Mouse (Mus musculus) brain, embryonic 14.5 days (tissue): Measurements from ENCODE around the gene Lamp5. TPM values are rescaled to one million over a fixed set of nuclear protein-coding genes. Genes with fewer than 3 reads are reported as not detected.
A peak's percentile ranks its signal among the peaks of the same experiment; 100 is the strongest.

Experiments
- DNase-seq: peaks from one replicate; pipeline ENCODE4 v3.0.0-alpha.2; 2011; ENCODE audit warnings: low read depth
- CTCF ChIP-seq: fragments of 200-500 bp; IDR thresholded peaks from 2 replicates; pipeline ENCODE4 v1.5.1; 2012; ENCODE audit warnings: inconsistent platforms, mild to moderate bottlenecking, moderate library complexity, borderline replicate concordance; ENCODE audit not compliant: insufficient read depth, insufficient read length; ENCODE audit errors: extremely low read depth
- POLR2A ChIP-seq: fragments of 200-500 bp; IDR thresholded peaks from 2 replicates; pipeline ENCODE4 v1.6.1; 2012; ENCODE audit warnings: mild to moderate bottlenecking, inconsistent platforms, borderline replicate concordance; ENCODE audit not compliant: poor library complexity, insufficient read depth, insufficient read length, severe bottlenecking; ENCODE audit errors: extremely low read depth
- polyA plus RNA-seq: library from polyadenylated mRNA; depleted of rRNA; stranded (reverse); fragments of >200 nt; gene quantifications from 2 replicates; pipeline ENCODE4 v1.2.3, GENCODE M21; 2012; rRNA removed

The Lamp5 gene
- polyA plus RNA-seq: 29.8 and 102 TPM in 2 replicates

- DNase-seq: peak; percentile 55
Observed at GRCm38 (mm10) chr2:136051688-136052289, at the start of gene Lamp5. Gene Lamp5 (plus strand): TSS chr2:136052239.

GRCm38 (mm10) chr2:136003836-136004235 is 48.2 kb upstream of the Lamp5 start:
- TF ChIP-seq CTCF (no peak), POLR2A (no peak)

More at GRCm38 (mm10) chr2:136051688-136052289, at the start of gene Lamp5:
- TF ChIP-seq POLR2A (no peak), CTCF (no peak)

GRCm38 (mm10) chr2:136006280-136006679 is 45.8 kb upstream of the Lamp5 start:
- no peak for TF ChIP-seq POLR2A
- TF ChIP-seq CTCF: no peak

More at GRCm38 (mm10) chr2:136003836-136004235, 48.2 kb upstream of the Lamp5 start:
- no peak for DNase-seq

GRCm38 (mm10) chr2:136012759-136013158 is 39.3 kb upstream of the Lamp5 start:
- no peak for DNase-seq
- TF ChIP-seq CTCF: no peak
- TF ChIP-seq POLR2A: no peak

More at GRCm38 (mm10) chr2:136006280-136006679, 45.8 kb upstream of the Lamp5 start:
- DNase-seq: no peak

DNA sequence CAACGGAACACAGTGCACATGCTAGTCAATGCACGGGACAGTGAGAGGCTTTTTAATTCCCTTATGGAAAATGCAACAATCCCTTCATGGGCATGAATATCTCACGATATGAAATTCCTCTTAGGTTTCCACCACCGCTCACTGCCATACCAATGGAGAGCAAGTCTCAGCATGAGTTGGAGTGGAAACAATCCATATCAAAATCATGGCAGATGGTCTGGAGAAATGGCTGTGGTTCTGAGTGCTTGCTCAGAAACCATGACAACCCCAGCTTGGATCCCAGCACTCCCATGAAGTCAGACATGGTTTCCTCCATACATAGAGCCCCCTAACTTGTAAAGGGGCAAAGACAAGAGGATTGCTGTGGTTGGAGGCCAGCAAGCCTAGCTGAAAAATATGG is 3.6 kb upstream of the Lamp5 start:
- no peak for DNase-seq
- TF ChIP-seq CTCF: no peak
- TF ChIP-seq POLR2A: no peak

- peak; percentile 71 for DNase-seq
- TF ChIP-seq POLR2A (no peak), CTCF (no peak)
Observed at GRCm38 (mm10) chr2:136050793-136051615, 1.0 kb upstream of the Lamp5 start.

DNA sequence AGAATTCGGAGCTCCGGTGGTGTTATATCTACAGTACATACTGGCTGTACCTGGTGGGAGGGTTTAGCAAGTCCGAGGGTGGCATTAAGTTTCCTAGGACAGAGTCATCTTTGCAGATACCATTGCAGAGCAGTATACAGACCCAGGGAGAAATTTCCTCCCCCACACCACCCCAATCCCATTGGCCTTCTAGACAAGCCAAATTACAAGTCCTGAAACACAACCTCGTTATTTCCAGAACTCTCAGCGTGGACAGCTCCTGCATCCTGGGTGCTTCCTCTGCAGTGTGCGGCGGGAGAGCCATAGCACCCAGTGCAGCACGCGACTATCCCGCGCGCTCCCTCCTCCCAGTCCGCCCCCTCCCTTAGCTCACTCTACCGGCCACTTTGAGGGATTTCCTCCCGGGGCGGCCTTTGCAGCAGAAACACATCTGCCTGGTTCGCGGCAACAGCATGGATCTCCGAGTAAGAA is 5.9 kb downstream of the Lamp5 start:
- peak; percentile 49 for DNase-seq
- TF ChIP-seq CTCF (no peak), POLR2A (no peak)

DNA sequence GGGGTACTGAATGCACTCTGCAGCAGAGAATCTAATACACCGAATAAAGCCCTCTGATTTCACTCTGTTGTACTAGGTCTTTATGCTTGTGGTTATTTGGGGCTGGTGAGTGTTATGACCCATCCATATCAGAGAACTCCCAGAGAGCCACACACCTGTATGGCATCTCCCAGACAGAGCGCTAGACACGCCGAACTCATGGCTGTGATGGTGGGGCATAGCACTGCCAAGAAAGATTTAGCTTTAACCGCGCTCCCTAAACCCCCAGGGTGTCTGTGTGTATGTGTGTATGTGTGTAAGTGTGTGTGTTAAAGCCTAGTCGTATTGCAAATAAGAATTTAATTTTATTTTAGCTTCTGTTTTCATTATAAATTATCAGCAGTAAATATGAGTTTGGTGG is 6.4 kb downstream of the Lamp5 start:
- no peak for TF ChIP-seq POLR2A
- no peak for TF ChIP-seq CTCF
- DNase-seq: peak; percentile 34

GRCm38 (mm10) chr2:136059029-136059669 is 7.1 kb downstream of the Lamp5 start:
- DNase-seq: peak; percentile 38
- TF ChIP-seq POLR2A (no peak), CTCF (no peak)

GRCm38 (mm10) chr2:136064356-136064755 is 12.3 kb downstream of the Lamp5 start:
- no peak for TF ChIP-seq CTCF
- TF ChIP-seq POLR2A: no peak
- DNase-seq: peak; percentile 64

DNA sequence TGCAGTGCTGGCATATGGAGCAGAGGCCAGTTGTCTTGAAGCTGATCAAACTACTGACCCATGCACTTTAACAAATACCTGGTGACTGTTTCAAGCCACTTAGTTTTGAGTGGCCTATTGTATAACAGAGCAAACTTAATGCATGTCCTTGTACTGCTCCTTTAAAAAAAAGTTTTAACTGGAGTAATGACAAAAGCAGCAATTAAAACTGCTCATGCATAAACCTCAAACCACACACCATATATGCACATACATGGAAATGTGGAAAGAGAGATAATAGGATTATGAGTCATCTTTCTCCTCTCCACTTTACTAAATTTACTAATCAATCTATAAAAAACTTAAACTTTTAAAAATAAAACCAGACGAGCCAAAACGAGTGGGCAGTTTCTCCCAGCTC is 43.9 kb downstream of the Lamp5 start:
- TF ChIP-seq POLR2A (no peak), CTCF (no peak)

More for the DNA sequence above, 43.9 kb downstream of the Lamp5 start:
- no peak for DNase-seq
